Comparison of ENCODE assay signal across 8 mouse cellular contexts in the genomic region with DNA sequence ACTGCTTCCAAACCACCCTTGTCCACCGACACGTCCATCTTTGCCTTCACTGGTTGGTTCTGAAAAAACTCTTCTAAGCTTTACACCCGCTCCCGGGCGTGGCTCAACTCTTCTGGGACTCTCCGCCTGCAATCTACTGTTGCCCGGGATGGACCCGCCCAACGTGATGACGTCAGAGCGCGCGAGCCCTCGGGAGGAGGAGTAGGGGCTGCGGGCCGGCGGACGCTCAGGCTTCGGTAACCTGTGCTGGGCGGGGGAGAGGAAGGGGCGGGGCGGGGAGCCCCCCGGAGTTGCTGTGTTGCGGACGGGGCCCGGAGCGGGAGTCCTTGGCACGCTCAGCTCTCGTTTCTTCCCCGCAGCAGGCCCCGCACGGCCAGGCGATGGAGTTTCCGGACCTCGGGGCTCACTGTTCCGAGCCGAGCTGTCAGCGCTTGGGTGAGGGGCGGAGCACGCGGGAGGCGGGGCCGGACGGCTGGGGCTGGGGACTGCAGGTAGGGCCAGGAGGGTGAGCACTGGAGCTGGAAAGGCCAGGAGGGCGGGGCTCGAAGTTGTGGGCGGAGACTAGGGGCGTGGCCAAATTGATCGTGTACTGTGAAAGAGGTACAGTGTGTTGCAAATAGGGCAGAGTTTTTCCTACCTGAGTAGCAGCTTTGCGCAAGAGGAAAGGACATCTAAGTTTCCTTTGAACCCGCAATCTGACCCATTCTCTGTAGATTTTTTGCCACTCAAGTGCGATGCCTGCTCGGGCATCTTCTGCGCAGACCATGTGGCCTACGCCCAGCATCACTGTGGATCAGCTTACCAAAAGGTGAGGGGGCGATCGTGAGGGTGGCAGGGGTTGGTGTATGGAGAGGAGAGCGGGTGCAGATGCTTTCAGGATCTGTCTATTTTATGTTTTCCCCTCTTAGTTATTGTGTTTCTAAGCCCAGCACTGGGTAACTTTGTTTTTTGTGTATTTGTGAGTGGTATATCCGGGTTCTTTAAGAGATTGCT. TPM values are rescaled to one million over a fixed set of nuclear protein-coding genes. Genes with fewer than 3 reads are reported as not detected.
DNase-seq lines count a peak whose midpoint lies in the region; ATAC-seq and TF ChIP-seq lines count a peak whose summit lies in the region.

TSS of gene Zfand2b (plus strand) at position 175 of the 993 bp plus-strand sequence.

- TF ChIP-seq CTCF in kidney, postnatal 0 days (IDR thresholded peaks at IDR 0.05; ENCODE audit: low read depth): no peak; the same call in 1 of the 2 replicates

- DNase-seq in CD4-positive helper T cell, adult 2 months (ENCODE audit: low read depth, low spot score): peak; percentile 97
- peak; percentile 84 for DNase-seq in brain, embryonic 18.5 days (ENCODE audit: low read depth, low spot score)
- peak; percentile 97 for DNase-seq in kidney, postnatal 0 days (ENCODE audit: low spot score)
- peak; percentile 99 for DNase-seq in liver, embryonic 11.5 days (ENCODE audit: low spot score)
- peak; percentile 98 for DNase-seq in naive thymus-derived CD4-positive, alpha-beta T cell, adult 2 months (ENCODE audit: low read depth)

- ATAC-seq in erythroid progenitor cell, adult 5-6 weeks (replicated peaks; ENCODE audit: low FRiP score, poor library complexity, severe bottlenecking): peak; percentile 91
- ATAC-seq in heart, embryonic 12.5 days (ENCODE audit: insufficient number of reproducible peaks, low FRiP score): peak; percentile 100
- ATAC-seq in kidney, postnatal 0 days (replicated peaks; ENCODE audit: low FRiP score, low read depth): peak; percentile 98
- peak; percentile 97 for ATAC-seq in liver, embryonic 11.5 days (replicated peaks; ENCODE audit: low FRiP score)
- peak; percentile 97 for ATAC-seq in stomach, embryonic 14.5 days (ENCODE audit: insufficient number of reproducible peaks, insufficient read depth, low FRiP score, low read depth)

- H3K4me2 ChIP-seq in heart, embryonic 12.5 days: peak within 1 kb of the TSS; percentile 72
- H3K4me2 ChIP-seq in kidney, postnatal 0 days (ENCODE audit: low read length): peak within 1 kb of the TSS; percentile 60
- peak within 1 kb of the TSS; percentile 78 for H3K4me2 ChIP-seq in liver, embryonic 11.5 days
- peak within 1 kb of the TSS; percentile 55 for H3K4me2 ChIP-seq in stomach, embryonic 14.5 days (replicated peaks; ENCODE audit: low read depth, low read length)

- H3K36me3 ChIP-seq in heart, embryonic 12.5 days: peaks cover 41% of the 10 kb centered on the region
- peaks cover 33% of the 10 kb centered on the region for H3K36me3 ChIP-seq in kidney, postnatal 0 days (ENCODE audit: insufficient read depth, low read length)
- H3K36me3 ChIP-seq in liver, embryonic 11.5 days (ENCODE audit: control insufficient read depth, insufficient read depth, low read length): peaks cover 20% of the 10 kb centered on the region
- peaks cover 30% of the 10 kb centered on the region for H3K36me3 ChIP-seq in stomach, embryonic 14.5 days (ENCODE audit: control insufficient read depth, insufficient read depth, low read length)

- H3K4me3 ChIP-seq in heart, embryonic 12.5 days: peak within 1 kb of the TSS; percentile 66
- peak within 1 kb of the TSS; percentile 74 for H3K4me3 ChIP-seq in kidney, postnatal 0 days (replicated peaks; ENCODE audit: low read depth, low read length)
- peak within 1 kb of the TSS; percentile 79 for H3K4me3 ChIP-seq in liver, embryonic 11.5 days (ENCODE audit: low read depth, low read length)
- peak within 1 kb of the TSS; percentile 59 for H3K4me3 ChIP-seq in stomach, embryonic 14.5 days (ENCODE audit: low read depth, low read length)

- H3K27me3 ChIP-seq in heart, embryonic 12.5 days (replicated peaks): no peaks in the 10 kb centered on the region
- no peaks in the 10 kb centered on the region for H3K27me3 ChIP-seq in kidney, postnatal 0 days (ENCODE audit: insufficient read depth, low read length)
- H3K27me3 ChIP-seq in liver, embryonic 11.5 days (replicated peaks; ENCODE audit: control insufficient read depth, insufficient read depth, low read length): no peaks in the 10 kb centered on the region
- no peaks in the 10 kb centered on the region for H3K27me3 ChIP-seq in stomach, embryonic 14.5 days (ENCODE audit: control insufficient read depth, insufficient read depth, low read length)

- peak within 1 kb of the TSS; percentile 72 for H3K9ac ChIP-seq in heart, embryonic 12.5 days
- H3K9ac ChIP-seq in kidney, postnatal 0 days (ENCODE audit: low read depth, low read length): peak within 1 kb of the TSS; percentile 63
- H3K9ac ChIP-seq in liver, embryonic 11.5 days (ENCODE audit: low read depth, low read length): peak within 1 kb of the TSS; percentile 81
- peak within 1 kb of the TSS; percentile 34; the same call in 1 of the 2 replicates for H3K9ac ChIP-seq in stomach, embryonic 14.5 days (replicated peaks; ENCODE audit: low read depth, low read length)

- WGBS in heart, embryonic 12.5 days: 1% methylated on average over 59 of the region's 59 CpGs
- under 1% methylated on average over 57 of the region's 59 CpGs for WGBS in kidney, postnatal 0 days
- WGBS in liver, embryonic 11.5 days: 1% methylated on average over 59 of the region's 59 CpGs
- under 1% methylated on average over 57 of the region's 59 CpGs for WGBS in stomach, embryonic 14.5 days

- H3K4me1 ChIP-seq in heart, embryonic 12.5 days (replicated peaks): peaks cover 9% of the 10 kb centered on the region; the same call in 1 of the 2 replicates
- 0 out of 2 replicates have a peak, but pooled peaks cover 3% of the 10 kb centered on the region for H3K4me1 ChIP-seq in kidney, postnatal 0 days (replicated peaks; ENCODE audit: insufficient read depth, low read length)
- H3K4me1 ChIP-seq in liver, embryonic 11.5 days (replicated peaks; ENCODE audit: control insufficient read depth, insufficient read depth, low read length): peaks cover 8% of the 10 kb centered on the region
- H3K4me1 ChIP-seq in stomach, embryonic 14.5 days (ENCODE audit: control insufficient read depth, insufficient read depth, low read length): peaks cover 3% of the 10 kb centered on the region

- peak within 1 kb of the TSS; percentile 77 for H3K27ac ChIP-seq in heart, embryonic 12.5 days (ENCODE audit: poor library complexity, severe bottlenecking)
- peak within 1 kb of the TSS; percentile 87 for H3K27ac ChIP-seq in kidney, postnatal 0 days
- peak within 1 kb of the TSS; percentile 90 for H3K27ac ChIP-seq in liver, embryonic 11.5 days (ENCODE audit: low read depth, low read length)
- H3K27ac ChIP-seq in stomach, embryonic 14.5 days (ENCODE audit: low read length): peak within 1 kb of the TSS; percentile 75; the same call in 1 of the 2 replicates

- H3K9me3 ChIP-seq in heart, embryonic 12.5 days (replicated peaks): no peaks in the 10 kb centered on the region
- H3K9me3 ChIP-seq in kidney, postnatal 0 days (replicated peaks; ENCODE audit: low read length): no peaks in the 10 kb centered on the region
- H3K9me3 ChIP-seq in liver, embryonic 11.5 days (ENCODE audit: control insufficient read depth, low read length): no peaks in the 10 kb centered on the region
- no peaks in the 10 kb centered on the region for H3K9me3 ChIP-seq in stomach, embryonic 14.5 days (ENCODE audit: control insufficient read depth, low read depth, low read length)

RNA-seq across cellular contexts. Expression of gene Zfand2b, which starts in this region (rescaled TPM):
- total RNA-seq in erythroid progenitor cell, adult 5-6 weeks (2015; ENCODE audit: low replicate concordance): 43.6 and 75.0 TPM in 2 replicates
- 54.6 and 69.4 TPM in 2 replicates for total RNA-seq in erythroid progenitor cell, adult 5-6 weeks (2017; ENCODE audit: low replicate concordance)
- polyA plus RNA-seq in heart, embryonic 12.5 days (2016; fragmentation: Nextera tagmentation; extraction: Ambion mirVana): 26.1 and 26.7 TPM in 2 replicates
- polyA plus RNA-seq in kidney, postnatal 0 days (2015; fragmentation: Nextera tagmentation; extraction: Ambion mirVana): 43.2 and 47.7 TPM in 2 replicates
- 45.4 and 50.9 TPM in 2 replicates for polyA plus RNA-seq in liver, embryonic 11.5 days (2014; fragmentation: Nextera tagmentation; extraction: Ambion mirVana)
- 41.0 and 43.4 TPM in 2 replicates for polyA plus RNA-seq in stomach, embryonic 14.5 days (2014; fragmentation: Nextera tagmentation; extraction: Ambion mirVana)

Comparison
In these comparisons a context has a peak if more than half of its experiments do, and no peak if none do; other contexts are left out.
1. Peak in every context shown above with its lines: DNase-seq, ATAC-seq, H3K4me3 ChIP-seq and H3K27ac ChIP-seq.